Mouse (Mus musculus): ENCODE measurements around the gene Ankrd52. TPM values are rescaled to one million over a fixed set of nuclear protein-coding genes. Genes with fewer than 3 reads are reported as not detected.
A peak's percentile ranks its signal among the peaks of the same experiment; 100 is the strongest.

Ankrd52 gene
- total RNA-seq, 2 experiments from 2014 or later: 65.1 to 68.9 TPM

GRCm38 (mm10) chr10:128429052-128429451 lies 52.1 kb downstream of the Ankrd52 start:
- no peak for DNase-seq (ENCODE audit: low spot score in 2 of 2)
- intact Hi-C loops (cut with DNase I): no loop called here

DNA sequence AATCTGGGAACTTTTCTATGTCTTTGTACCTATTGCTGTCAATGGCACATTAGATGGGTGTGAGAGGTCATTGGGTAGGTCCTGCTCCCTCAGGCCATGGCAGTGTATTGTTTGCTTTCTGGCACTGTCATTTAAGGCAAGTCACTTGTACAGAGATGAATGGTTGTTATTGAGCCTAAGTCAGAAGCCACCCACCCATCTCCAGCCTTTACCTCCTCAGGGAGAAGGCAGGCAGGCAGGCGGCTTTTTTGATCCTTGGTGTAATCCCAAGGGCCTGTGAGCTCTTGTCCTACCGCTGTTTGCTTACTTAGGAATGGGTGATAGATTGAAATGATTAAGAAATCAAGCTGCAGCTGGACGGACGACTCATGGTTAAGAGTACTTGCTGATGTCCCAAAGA lies 52.5 kb downstream of the Ankrd52 start:
- DNase-seq (ENCODE audit: low spot score in 2 of 2): no peak
- intact Hi-C loops (cut with DNase I): no loop called here

- DNase-seq (ENCODE audit: low spot score in 2 of 2): no peak
These were observed 56.5 kb downstream of the Ankrd52 start for GRCm38 (mm10) chr10:128433417-128433816.

DNA sequence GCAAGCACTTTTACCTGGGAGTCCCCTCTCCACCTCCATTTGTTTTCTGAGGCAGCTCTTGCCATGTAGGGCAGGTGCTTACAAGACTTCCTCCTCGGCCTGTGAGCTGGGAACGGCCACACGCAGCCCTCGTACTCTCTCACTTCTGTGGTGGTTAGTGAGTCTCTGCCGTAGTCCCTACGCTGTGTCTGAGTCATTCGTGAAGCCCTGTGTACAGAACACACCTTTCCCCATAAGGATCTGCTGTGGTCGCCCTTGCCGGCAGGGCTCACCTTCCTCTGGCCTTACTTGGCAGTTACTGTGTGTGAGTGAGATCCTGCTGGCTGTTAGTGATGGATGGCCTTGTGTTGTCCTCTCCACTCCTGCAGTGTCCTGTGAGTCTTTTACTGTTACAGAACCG lies 57.8 kb downstream of the Ankrd52 start:
- no peak for DNase-seq (ENCODE audit: low spot score in 2 of 2)

More at GRCm38 (mm10) chr10:128433417-128433816, 56.5 kb downstream of the Ankrd52 start:
- intact Hi-C loops (cut with DNase I): no loop called here

DNA sequence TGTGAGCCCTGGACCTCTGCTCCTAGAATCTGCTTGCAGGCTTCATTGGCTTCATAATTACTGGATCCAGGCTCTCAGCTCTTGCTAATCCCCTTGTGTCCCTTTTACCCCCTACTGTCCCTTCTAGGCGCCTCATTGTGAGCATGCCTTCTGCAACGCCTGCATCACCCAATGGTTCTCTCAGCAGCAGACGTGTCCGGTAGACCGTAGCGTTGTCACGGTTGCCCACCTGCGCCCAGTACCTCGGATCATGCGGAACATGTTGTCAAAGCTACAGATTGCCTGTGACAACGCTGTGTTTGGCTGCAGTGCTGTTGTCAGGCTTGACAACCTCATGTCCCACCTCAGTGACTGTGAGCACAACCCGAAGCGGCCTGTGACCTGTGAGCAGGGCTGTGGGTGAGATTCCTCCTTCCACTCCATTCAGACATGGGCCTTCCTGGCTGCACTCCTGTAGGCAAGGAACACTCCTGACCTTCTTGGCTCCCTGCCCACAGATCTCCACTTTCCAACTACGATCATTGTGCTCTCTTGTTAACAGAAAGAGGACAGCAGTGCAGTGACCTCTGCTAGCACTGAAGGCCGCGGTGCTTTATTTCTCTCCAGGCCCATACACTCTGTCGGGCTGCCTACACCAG lies 58.4 kb downstream of the Ankrd52 start:
- DNase-seq (ENCODE audit: low spot score in 2 of 2): no peak

More for the DNA sequence above, 57.8 kb downstream of the Ankrd52 start:
- intact Hi-C loops (cut with DNase I): no loop called here

GRCm38 (mm10) chr10:128435873-128436272 lies 59.0 kb downstream of the Ankrd52 start:
- DNase-seq (ENCODE audit: low spot score in 2 of 2): no peak
- intact Hi-C loops (cut with DNase I): no loop called here

More for the DNA sequence above, 58.4 kb downstream of the Ankrd52 start:
- intact Hi-C loops (cut with DNase I): no loop called here

DNA sequence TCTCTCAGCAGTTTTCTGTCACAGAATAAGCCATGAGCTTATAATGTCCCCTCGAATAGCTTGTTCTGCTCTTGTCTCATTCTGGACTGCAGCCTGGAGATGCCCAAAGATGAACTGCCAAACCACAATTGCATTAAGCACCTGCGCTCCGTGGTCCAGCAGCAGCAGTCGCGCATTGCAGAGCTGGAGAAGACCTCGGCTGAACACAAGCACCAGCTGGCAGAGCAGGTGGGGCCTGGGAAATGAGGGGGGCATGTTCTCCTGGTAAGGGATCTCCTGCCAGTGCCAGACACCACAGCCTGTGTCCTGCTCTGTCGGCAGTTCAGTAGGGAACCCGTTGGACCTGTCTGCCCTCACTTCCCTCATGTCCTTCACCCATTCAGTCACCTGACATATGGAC lies 59.5 kb downstream of the Ankrd52 start:
- DNase-seq (ENCODE audit: low spot score in 2 of 2): no peak
- intact Hi-C loops (cut with DNase I): no loop called here

GRCm38 (mm10) chr10:128438675-128439279 lies 61.9 kb downstream of the Ankrd52 start:
- intact Hi-C loops (cut with DNase I): no loop called here
- peak; percentile 34 to 39 for DNase-seq (ENCODE audit: low spot score in 2 of 2)

- DNase-seq (ENCODE audit: low spot score in 2 of 2): no peak
- intact Hi-C loops (cut with DNase I): no loop called here
These were observed 63.5 kb downstream of the Ankrd52 start for GRCm38 (mm10) chr10:128440407-128440806.

- intact Hi-C loops (cut with DNase I): no loop called here
- no peak for DNase-seq (ENCODE audit: low spot score in 2 of 2)
These were observed 64.6 kb downstream of the Ankrd52 start for GRCm38 (mm10) chr10:128441324-128442119.

DNA sequence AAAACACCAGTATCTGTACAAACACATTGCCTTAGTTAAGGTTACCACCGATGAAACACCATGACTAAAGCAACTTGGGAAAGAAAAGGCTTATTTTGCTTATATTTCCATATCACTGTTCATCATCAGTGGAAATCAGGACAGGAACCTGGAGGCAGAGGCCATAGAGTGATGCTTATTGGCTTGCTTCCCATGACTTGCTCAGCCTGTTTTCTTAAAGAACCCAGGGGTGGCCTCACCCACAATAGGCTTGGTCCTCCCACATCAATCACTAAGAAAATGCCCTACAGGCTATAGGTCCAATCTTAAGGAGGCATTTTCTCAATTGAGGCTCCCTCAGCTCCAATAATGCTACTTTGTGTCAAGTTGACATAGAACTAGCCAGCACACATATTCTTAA lies 65.8 kb downstream of the Ankrd52 start:
- intact Hi-C loops (cut with DNase I): no loop called here
- no peak for DNase-seq (ENCODE audit: low spot score in 2 of 2)

GRCm38 (mm10) chr10:128444354-128444753 lies 67.4 kb downstream of the Ankrd52 start:
- no peak for DNase-seq (ENCODE audit: low spot score in 2 of 2)
- intact Hi-C loops (cut with DNase I): no loop called here

GRCm38 (mm10) chr10:128445407-128445806 lies 68.5 kb downstream of the Ankrd52 start:
- DNase-seq (ENCODE audit: low spot score in 2 of 2): no peak
- intact Hi-C loops (cut with DNase I): no loop called here

GRCm38 (mm10) chr10:128451014-128451413 lies 74.1 kb downstream of the Ankrd52 start:
- DNase-seq (ENCODE audit: low spot score in 2 of 2): no peak
- intact Hi-C loops (cut with DNase I): loop anchor here (10.0 kb wide), 1 partner anchor 356 kb away; the partner anchor contains the start of gene Baz2a

DNA sequence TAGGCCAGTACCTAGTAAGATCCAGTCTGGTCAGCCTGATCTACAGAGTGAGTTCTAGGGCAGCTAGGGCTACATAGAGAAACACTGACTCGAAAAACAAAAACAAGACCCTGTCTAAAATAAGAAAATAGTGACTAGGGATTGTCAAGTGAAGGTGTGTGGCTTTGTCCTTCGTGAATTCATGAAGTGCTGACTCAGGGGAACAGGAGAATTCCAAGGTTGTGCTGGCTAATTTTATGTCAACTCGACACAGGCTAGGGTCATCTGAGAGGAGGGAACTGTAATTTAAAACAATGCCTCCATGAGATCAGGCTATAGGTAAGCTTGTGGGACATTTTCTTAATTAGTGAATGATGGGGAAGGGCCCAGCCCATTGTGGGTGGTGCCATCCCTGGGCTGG lies 77.6 kb downstream of the Ankrd52 start:
- no peak for DNase-seq (ENCODE audit: low spot score in 2 of 2)
- intact Hi-C loops (cut with DNase I): loop anchor here (10.0 kb wide), 1 partner anchor 360 kb away; the partner anchor contains the start of gene Baz2a

GRCm38 (mm10) chr10:128455280-128455679 lies 78.4 kb downstream of the Ankrd52 start:
- intact Hi-C loops (cut with DNase I): loop anchor here (5.0 to 10.0 kb wide), 2 partner anchors 88 to 360 kb away; partner anchors contain the start of genes Baz2a and Coq10a

GRCm38 (mm10) chr10:128457676-128458075 lies 80.8 kb downstream of the Ankrd52 start:
- intact Hi-C loops (cut with DNase I): loop anchor here (1.0 to 10.0 kb wide), 5 partner anchors 48 to 363 kb away; partner anchors contain the start of genes Baz2a and Coq10a
- DNase-seq (ENCODE audit: low spot score in 2 of 2): no peak

More at GRCm38 (mm10) chr10:128455280-128455679, 78.4 kb downstream of the Ankrd52 start:
- DNase-seq (ENCODE audit: low spot score in 2 of 2): peak; percentile 64 to 81

Measured in left cerebral cortex, postnatal 25 days (tissue).